Mouse (Mus musculus) midbrain, embryonic 15.5 days (tissue): ENCODE results near the gene Hapln4. TPM values are rescaled to one million over a fixed set of nuclear protein-coding genes. Genes with fewer than 3 reads are reported as not detected.
A peak's percentile ranks its signal among the peaks of the same experiment; 100 is the strongest.

Experiments used
- ATAC-seq: fragments of 200-750 bp; cut with Nextera tagmentation; replicated peaks from 2 replicates; pipeline ENCODE4 v1.8.0; 2017; ENCODE audit warnings: moderate TSS enrichment
- H3K27ac ChIP-seq: fragments of 300-500 bp; sonication (generic); 2 replicates; pipeline ENCODE4 v1.5.1; 2015; ENCODE audit warnings: mild to moderate bottlenecking, inconsistent platforms
- H3K27me3 ChIP-seq: fragments of 300-500 bp; sonication (generic); replicated peaks from 2 replicates; pipeline ENCODE4 v1.6.1; 2015; ENCODE audit warnings: inconsistent platforms
- H3K36me3 ChIP-seq: fragments of 300-500 bp; sonication (generic); replicated peaks from 2 replicates; pipeline ENCODE4 v1.6.1; 2015; ENCODE audit warnings: inconsistent platforms
- H3K4me1 ChIP-seq: fragments of 300-500 bp; sonication (generic); 2 replicates; pipeline ENCODE4 v1.6.1; 2015; ENCODE audit warnings: inconsistent platforms
- H3K4me2 ChIP-seq: fragments of 300-500 bp; sonication (generic); 2 replicates; pipeline ENCODE4 v1.6.1; 2015; ENCODE audit warnings: inconsistent platforms, mild to moderate bottlenecking, moderate library complexity
- H3K4me3 ChIP-seq: fragments of 300-500 bp; sonication (generic); 2 replicates; pipeline ENCODE4 v1.5.1; 2015; ENCODE audit warnings: mild to moderate bottlenecking, inconsistent platforms
- H3K9ac ChIP-seq: fragments of 300-500 bp; sonication (generic); 2 replicates; pipeline ENCODE4 v1.6.1; 2015; ENCODE audit warnings: mild to moderate bottlenecking, inconsistent platforms
- H3K9me3 ChIP-seq: fragments of 300-500 bp; sonication (generic); 2 replicates; pipeline ENCODE4 v1.6.1; 2016; ENCODE audit warnings: inconsistent platforms
- whole genome bisulfite sequencing: fragments of 180-500 bp; shearing (Covaris S2); methylation state at CpG from one replicate; pipeline ENCODE4 v1.1.7; 2015; ENCODE audit warnings: mixed read lengths; 5-methylcytosine and 5-hydroxymethylcytosine counted together
- polyA plus RNA-seq: library from polyadenylated mRNA; unstranded; fragments of >200 nt; fragmentation: Nextera tagmentation; extraction: Ambion mirVana; gene quantifications from 2 replicates; pipeline ENCODE4 v1.2.1, GENCODE M21; 2015

The Hapln4 gene
- polyA plus RNA-seq, 1 experiment from 2014 or later = 0.93 TPM

DNA sequence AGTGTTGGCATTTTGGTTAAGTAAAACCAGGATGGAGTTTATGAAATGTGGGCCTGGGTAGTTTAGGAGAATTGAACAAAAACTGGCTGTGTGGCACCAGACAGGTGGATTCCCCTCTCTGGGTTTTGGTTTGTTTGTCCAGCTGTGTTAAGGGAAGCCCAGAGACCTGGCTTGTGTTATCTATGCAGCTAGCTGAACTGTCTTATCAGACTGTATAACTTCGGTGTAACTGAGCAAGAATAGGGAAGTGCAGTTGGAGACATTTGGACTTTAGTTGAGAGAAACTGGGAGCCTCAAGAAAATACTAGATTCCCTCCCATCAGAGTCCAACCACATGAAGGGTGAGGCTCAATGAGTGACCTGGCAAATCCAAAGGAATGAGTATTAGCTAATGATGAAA lies 9.6 kb upstream of the Hapln4 start:
- Histone ChIP-seq H3K27ac (no peak overlapping the region), H3K4me2 (no peak overlapping the region), H3K36me3 (peaks cover 30% of the 10 kb centered on the region), H3K9ac (no peak overlapping the region), H3K4me1 (no peaks in the 10 kb centered on the region), H3K9me3 (no peaks in the 10 kb centered on the region), H3K4me3 (no peak overlapping the region), H3K27me3 (no peaks in the 10 kb centered on the region)
- 93% methylated on average over 1 of the region's 1 CpGs for WGBS
- no peak for ATAC-seq

DNA sequence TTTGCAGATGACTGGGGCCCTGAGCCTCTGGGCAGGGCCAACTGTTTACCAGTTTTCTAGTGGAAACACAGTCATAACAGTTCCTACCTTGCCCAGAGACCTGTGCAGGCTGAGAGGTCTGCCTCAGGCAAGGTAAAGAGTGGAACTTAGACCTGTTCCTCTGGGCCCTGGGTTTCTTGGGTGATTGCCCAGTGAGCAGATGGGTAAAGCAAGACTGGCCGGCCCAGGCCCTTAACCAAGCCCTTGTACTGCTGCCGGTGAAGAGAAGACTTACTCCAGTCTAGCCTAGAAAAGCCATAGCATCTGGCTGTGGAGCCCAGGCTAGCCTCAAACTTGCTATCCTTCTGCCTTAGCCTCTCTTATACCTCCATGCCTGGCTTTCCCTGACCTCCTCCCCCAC lies 1.3 kb upstream of the Hapln4 start:
- 95% methylated on average over 2 of the region's 2 CpGs for WGBS
- H3K27ac ChIP-seq = no peak overlapping the region
- no peak overlapping the region for H3K4me2 ChIP-seq
- H3K36me3 ChIP-seq = no peaks in the 10 kb centered on the region
- H3K9me3 ChIP-seq = no peaks in the 10 kb centered on the region
- peaks cover 53% of the 10 kb centered on the region for H3K27me3 ChIP-seq
- no peak overlapping the region for H3K4me3 ChIP-seq
- no peak overlapping the region for H3K9ac ChIP-seq
- no peak for ATAC-seq
- peaks cover 22% of the 10 kb centered on the region for H3K4me1 ChIP-seq

- peak; percentile 19; the same call in 1 of the 2 replicates for ATAC-seq
- Histone ChIP-seq H3K9ac (peak overlapping the region; percentile 12; the same call in 1 of the 2 replicates), H3K27me3 (peaks cover 73% of the 10 kb centered on the region), H3K9me3 (no peaks in the 10 kb centered on the region), H3K4me1 (peaks cover 42% of the 10 kb centered on the region), H3K27ac (no peak overlapping the region), H3K4me2 (peak overlapping the region; percentile 78), H3K4me3 (peak overlapping the region; percentile 38), H3K36me3 (no peaks in the 10 kb centered on the region)
- 1% methylated on average over 71 of the region's 71 CpGs for WGBS
Measured at GRCm38 (mm10) chr8:70084191-70085065, 1.2 kb downstream of the Hapln4 start.

GRCm38 (mm10) chr8:70086151-70086550 lies 2.9 kb downstream of the Hapln4 start:
- H3K4me3 ChIP-seq = no peak overlapping the region
- no peak overlapping the region for H3K9ac ChIP-seq
- H3K36me3 ChIP-seq = no peaks in the 10 kb centered on the region
- peaks cover 51% of the 10 kb centered on the region for H3K4me1 ChIP-seq
- ATAC-seq = no peak
- no peak overlapping the region for H3K4me2 ChIP-seq
- H3K27me3 ChIP-seq = peaks cover 73% of the 10 kb centered on the region
- WGBS = 46% methylated on average over 1 of the region's 1 CpGs
- no peaks in the 10 kb centered on the region for H3K9me3 ChIP-seq
- no peak overlapping the region for H3K27ac ChIP-seq

- WGBS = 9% methylated on average over 7 of the region's 7 CpGs
- H3K4me1 ChIP-seq = peaks cover 51% of the 10 kb centered on the region
- H3K27ac ChIP-seq = no peak overlapping the region
- H3K4me2 ChIP-seq = no peak overlapping the region
- H3K9ac ChIP-seq = no peak overlapping the region
- peaks cover 66% of the 10 kb centered on the region for H3K27me3 ChIP-seq
- no peaks in the 10 kb centered on the region for H3K36me3 ChIP-seq
- H3K9me3 ChIP-seq = no peaks in the 10 kb centered on the region
- ATAC-seq = no peak
- H3K4me3 ChIP-seq = no peak overlapping the region
Measured at GRCm38 (mm10) chr8:70087237-70087636, 4.0 kb downstream of the Hapln4 start.

DNA sequence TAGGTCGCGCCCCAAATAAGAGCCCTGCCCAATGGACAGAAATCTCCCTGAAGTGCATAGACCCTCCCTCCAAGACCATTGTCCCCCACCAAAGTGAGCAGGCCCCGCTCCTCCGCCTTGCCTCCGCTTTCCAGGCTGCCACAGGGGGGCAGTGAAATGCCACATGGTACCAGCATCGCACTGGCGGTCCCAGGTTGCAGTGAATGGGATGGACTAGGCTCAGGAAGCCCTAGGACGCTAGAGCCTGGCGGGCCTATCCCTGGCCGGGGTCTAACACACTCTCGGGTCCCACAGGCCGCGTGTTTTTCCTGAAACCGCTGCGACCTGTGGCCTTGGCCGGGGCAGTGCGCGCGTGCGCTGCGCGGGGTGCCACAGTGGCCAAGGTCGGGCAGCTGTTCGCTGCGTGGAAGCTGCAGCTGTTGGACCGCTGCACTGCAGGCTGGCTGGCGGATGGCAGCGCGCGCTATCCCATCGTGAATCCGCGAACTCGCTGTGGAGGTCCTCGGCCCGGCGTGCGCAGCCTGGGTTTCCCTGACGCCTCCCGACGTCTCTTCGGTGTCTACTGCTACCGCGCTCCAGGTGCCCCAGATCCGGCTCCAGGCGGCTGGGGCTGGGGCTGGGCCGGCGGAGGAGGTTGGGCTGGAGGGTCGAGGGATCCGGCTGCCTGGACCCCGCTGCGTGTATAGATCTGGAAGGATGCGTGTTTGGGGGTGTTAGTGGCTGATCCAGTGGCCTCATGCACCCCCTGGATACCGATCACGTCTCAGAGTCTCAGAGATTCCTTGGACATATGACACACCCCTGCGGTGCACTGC lies 4.8 kb downstream of the Hapln4 start:
- peak; percentile 68 for ATAC-seq
- 4% methylated on average over 55 of the region's 56 CpGs for WGBS
- Histone ChIP-seq H3K27me3 (peaks cover 58% of the 10 kb centered on the region), H3K4me1 (peaks cover 50% of the 10 kb centered on the region), H3K4me3 (peak overlapping the region; percentile 47), H3K36me3 (no peaks in the 10 kb centered on the region), H3K9ac (peak overlapping the region; percentile 54), H3K4me2 (peak overlapping the region; percentile 95), H3K9me3 (no peaks in the 10 kb centered on the region), H3K27ac (no peak overlapping the region)

- no peak overlapping the region for H3K4me2 ChIP-seq
- no peak overlapping the region for H3K9ac ChIP-seq
- 0 out of 2 replicates have a peak overlapping the region, but pooled peaks have one; percentile 1 for H3K27ac ChIP-seq
- no peak overlapping the region for H3K4me3 ChIP-seq
- no peaks in the 10 kb centered on the region for H3K9me3 ChIP-seq
- peaks cover 36% of the 10 kb centered on the region for H3K4me1 ChIP-seq
- peak; percentile 52 for ATAC-seq
- H3K36me3 ChIP-seq = peaks cover 6% of the 10 kb centered on the region; the same call in 1 of the 2 replicates
- H3K27me3 ChIP-seq = peaks cover 44% of the 10 kb centered on the region
- WGBS = 34% methylated on average over 9 of the region's 9 CpGs
Measured at GRCm38 (mm10) chr8:70089296-70089960, 6.2 kb downstream of the Hapln4 start.

GRCm38 (mm10) chr8:70092786-70093185 lies 9.5 kb downstream of the Hapln4 start:
- Histone ChIP-seq H3K27me3 (peaks cover 12% of the 10 kb centered on the region), H3K9me3 (no peaks in the 10 kb centered on the region), H3K4me1 (peaks cover 25% of the 10 kb centered on the region), H3K4me3 (no peak overlapping the region), H3K4me2 (no peak overlapping the region), H3K27ac (no peak overlapping the region), H3K36me3 (peaks cover 35% of the 10 kb centered on the region), H3K9ac (no peak overlapping the region)
- no peak for ATAC-seq
- 70% methylated on average over 8 of the region's 8 CpGs for WGBS

DNA sequence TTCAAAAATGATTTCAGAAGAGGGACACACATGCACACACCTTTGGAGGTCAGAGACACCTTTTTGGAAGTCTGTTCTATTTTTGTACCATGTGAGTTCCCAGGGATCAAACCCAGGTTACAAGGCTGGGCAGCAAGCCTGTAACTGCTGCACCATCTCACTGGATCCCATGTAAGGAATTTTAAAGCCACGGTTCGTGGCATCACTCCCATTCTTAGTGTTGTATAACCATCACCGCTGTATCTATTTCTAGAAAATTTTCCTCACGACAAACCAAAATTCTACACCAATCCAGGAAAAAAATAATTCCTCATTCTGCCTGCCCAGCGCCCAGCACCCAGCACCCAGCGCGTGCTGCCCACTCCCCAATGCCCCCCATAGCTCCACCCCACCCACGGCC lies 16.0 kb downstream of the Hapln4 start:
- WGBS = 72% methylated on average over 8 of the region's 8 CpGs
- no peaks in the 10 kb centered on the region for H3K4me1 ChIP-seq
- no peak overlapping the region for H3K9ac ChIP-seq
- no peak overlapping the region for H3K4me2 ChIP-seq
- peaks cover 87% of the 10 kb centered on the region for H3K36me3 ChIP-seq
- H3K9me3 ChIP-seq = no peaks in the 10 kb centered on the region
- H3K27me3 ChIP-seq = no peaks in the 10 kb centered on the region
- H3K4me3 ChIP-seq = no peak overlapping the region
- ATAC-seq = no peak
- no peak overlapping the region for H3K27ac ChIP-seq

DNA sequence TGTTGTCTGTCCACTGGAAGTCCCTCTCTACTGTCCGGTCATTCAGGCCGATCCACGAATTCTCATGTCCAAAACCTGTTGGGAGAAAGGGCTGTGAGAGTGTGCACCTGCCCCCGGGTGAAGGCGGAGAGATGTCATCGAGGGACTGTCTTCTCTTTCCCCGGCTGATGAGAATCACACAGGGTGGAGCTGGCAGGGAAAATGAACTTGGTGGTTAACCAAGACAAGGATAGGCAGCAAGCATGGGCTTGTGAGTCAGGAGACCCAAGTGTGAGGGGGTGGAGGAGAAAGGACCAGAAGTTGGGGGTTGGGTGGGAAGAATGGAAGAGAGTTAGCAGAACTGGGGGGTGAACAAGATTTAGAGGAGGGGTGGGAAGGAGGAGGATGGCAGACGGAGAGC lies 17.0 kb downstream of the Hapln4 start:
- 85% methylated on average over 8 of the region's 8 CpGs for WGBS
- no peak overlapping the region for H3K27ac ChIP-seq
- no peak for ATAC-seq
- H3K9ac ChIP-seq = no peak overlapping the region
- H3K4me3 ChIP-seq = no peak overlapping the region
- no peaks in the 10 kb centered on the region for H3K4me1 ChIP-seq
- H3K27me3 ChIP-seq = no peaks in the 10 kb centered on the region
- H3K9me3 ChIP-seq = no peaks in the 10 kb centered on the region
- no peak overlapping the region for H3K4me2 ChIP-seq
- H3K36me3 ChIP-seq = peaks cover 80% of the 10 kb centered on the region

GRCm38 (mm10) chr8:70104506-70104905 lies 21.2 kb downstream of the Hapln4 start:
- Histone ChIP-seq H3K4me2 (no peak overlapping the region), H3K9me3 (no peaks in the 10 kb centered on the region), H3K4me3 (no peak overlapping the region), H3K9ac (no peak overlapping the region), H3K27me3 (no peaks in the 10 kb centered on the region), H3K36me3 (peaks cover 77% of the 10 kb centered on the region), H3K27ac (no peak overlapping the region), H3K4me1 (peaks cover 7% of the 10 kb centered on the region; the same call in 1 of the 2 replicates)
- ATAC-seq = peak; percentile 51
- WGBS = 23% methylated on average over 6 of the region's 6 CpGs

- Histone ChIP-seq H3K4me2 (no peak overlapping the region), H3K9ac (no peak overlapping the region), H3K27ac (no peak overlapping the region), H3K36me3 (peaks cover 77% of the 10 kb centered on the region), H3K4me1 (peaks cover 11% of the 10 kb centered on the region; the same call in 1 of the 2 replicates), H3K27me3 (no peaks in the 10 kb centered on the region), H3K9me3 (no peaks in the 10 kb centered on the region), H3K4me3 (no peak overlapping the region)
- 75% methylated on average over 7 of the region's 7 CpGs for WGBS
- ATAC-seq = no peak
Measured at GRCm38 (mm10) chr8:70104922-70105321, 21.7 kb downstream of the Hapln4 start.
